Mouse (Mus musculus) hindbrain, embryonic 10.5 days (tissue): ENCODE measurements around the gene Camsap3. TPM values are rescaled to one million over a fixed set of nuclear protein-coding genes. Genes with fewer than 3 reads are reported as not detected.

Source experiments
- DNase-seq: peaks from one replicate; pipeline ENCODE4 v3.0.0-alpha.2; 2017; ENCODE audit warnings: low spot score
- H3K27ac ChIP-seq: fragments of 300-500 bp; sonication (generic); 2 replicates; pipeline ENCODE4 v1.5.1; 2016; ENCODE audit warnings: mild to moderate bottlenecking, moderate library complexity
- H3K27me3 ChIP-seq: fragments of 300-500 bp; sonication (generic); 2 replicates; pipeline ENCODE4 v1.6.1; 2016; ENCODE audit warnings: mild to moderate bottlenecking; ENCODE audit not compliant: poor library complexity, insufficient read depth, severe bottlenecking
- H3K36me3 ChIP-seq: fragments of 300-500 bp; sonication (generic); 2 replicates; pipeline ENCODE4 v1.6.1; 2016; ENCODE audit warnings: mild to moderate bottlenecking, moderate library complexity
- H3K4me1 ChIP-seq: fragments of 300-500 bp; sonication (generic); replicated peaks from 2 replicates; pipeline ENCODE4 v1.6.1; 2016; ENCODE audit warnings: mild to moderate bottlenecking
- H3K4me3 ChIP-seq: fragments of 300-500 bp; sonication (generic); 2 replicates; pipeline ENCODE4 v1.5.1; 2016; ENCODE audit warnings: mild to moderate bottlenecking, moderate library complexity
- H3K9me3 ChIP-seq: fragments of 300-500 bp; sonication (generic); 2 replicates; pipeline ENCODE4 v1.6.1; 2016; ENCODE audit warnings: mild to moderate bottlenecking, moderate library complexity
- WGBS: fragments of 180-500 bp; shearing (Covaris S2); methylation state at CpG from one replicate; pipeline ENCODE4 v1.1.7; 2016; 5-methylcytosine and 5-hydroxymethylcytosine counted together
- polyA plus RNA-seq: library from polyadenylated mRNA; unstranded; fragments of >200 nt; fragmentation: Nextera tagmentation; extraction: Ambion mirVana; gene quantifications from 2 replicates; pipeline ENCODE4 v1.2.1, GENCODE M21; 2016

Camsap3 gene
- 12.4 and 15.4 TPM in 2 replicates for polyA plus RNA-seq

DNA sequence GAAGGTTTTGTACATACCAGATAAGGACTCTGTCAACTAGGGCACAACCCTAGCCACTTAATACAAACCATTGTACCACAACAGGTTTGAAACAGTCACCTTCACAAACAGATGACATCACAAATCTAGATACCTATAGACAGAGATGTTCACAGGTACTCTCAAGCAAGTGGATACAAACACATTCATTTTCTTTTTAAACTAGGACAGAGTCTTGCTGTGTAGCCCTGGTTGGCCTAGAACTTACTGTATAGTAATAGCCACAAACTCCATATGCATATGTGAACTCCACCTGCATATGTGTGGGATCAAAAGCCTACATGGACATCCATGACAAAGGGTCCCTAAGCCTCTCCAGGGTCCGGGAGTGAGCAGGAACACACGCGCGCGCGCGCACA lies at the start of gene Camsap3:
TSS of gene Camsap3 (plus strand) at position 301 of the 398 bp plus-strand sequence.
- Histone ChIP-seq H3K36me3 (no peaks in the 10 kb centered on the region), H3K4me3 (peak within 1 kb of the TSS; percentile 70), H3K27me3 (peaks cover 16% of the 10 kb centered on the region), H3K9me3 (no peaks in the 10 kb centered on the region), H3K4me1 (peaks cover 14% of the 10 kb centered on the region), H3K27ac (peak within 1 kb of the TSS; percentile 88)
- 4% methylated on average over 7 of the region's 7 CpGs for WGBS
- DNase-seq, result no peak

DNA sequence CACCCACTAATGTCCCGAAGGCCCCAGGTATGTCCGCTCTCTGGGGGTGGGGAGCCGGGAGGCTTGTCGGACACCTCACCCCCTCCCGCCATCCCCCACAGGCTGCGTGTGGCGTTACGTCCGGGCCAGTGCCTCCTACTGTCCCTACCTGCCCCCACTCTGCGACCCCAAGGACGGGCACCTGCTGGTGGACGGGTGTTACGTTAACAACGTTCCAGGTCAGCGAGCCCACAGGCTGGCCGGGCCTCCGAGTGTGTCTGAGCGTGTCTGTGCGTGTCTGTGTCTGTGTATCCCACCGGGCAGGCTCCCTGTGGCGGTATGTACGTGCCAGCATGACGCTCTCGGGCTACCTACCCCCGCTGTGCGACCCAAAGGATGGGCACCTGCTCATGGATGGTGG lies 49.4 kb upstream of the Camsap3 start:
- no peak overlapping the region for H3K27ac ChIP-seq
- no peaks in the 10 kb centered on the region for H3K27me3 ChIP-seq
- no peak overlapping the region for H3K4me3 ChIP-seq
- no peak for DNase-seq
- 95% methylated on average over 26 of the region's 26 CpGs for WGBS
- H3K9me3 ChIP-seq, result no peaks in the 10 kb centered on the region
- H3K4me1 ChIP-seq, result no peaks in the 10 kb centered on the region
- H3K36me3 ChIP-seq, result peaks cover 71% of the 10 kb centered on the region

DNA sequence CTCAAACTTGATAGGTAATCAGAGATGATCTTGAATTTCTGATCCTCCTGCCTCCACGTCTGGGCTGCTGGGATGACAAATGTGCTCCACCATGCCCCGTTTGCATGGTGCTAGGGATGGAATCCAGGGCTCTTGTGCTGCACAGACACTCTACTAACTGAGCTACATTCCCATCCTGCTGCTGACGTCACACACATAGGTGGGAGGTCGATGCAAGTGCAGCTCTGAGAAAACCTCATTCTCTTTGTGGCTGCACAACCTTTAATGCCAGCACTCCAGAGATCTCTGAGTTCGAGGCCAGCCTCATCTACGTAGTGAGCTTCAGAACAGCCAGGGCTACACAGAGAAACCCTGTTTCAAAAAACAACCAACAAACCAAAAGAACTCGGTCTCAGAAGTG lies 47.9 kb upstream of the Camsap3 start:
- H3K27me3 ChIP-seq, result no peaks in the 10 kb centered on the region
- DNase-seq, result no peak
- no peak overlapping the region for H3K4me3 ChIP-seq
- peaks cover 78% of the 10 kb centered on the region for H3K36me3 ChIP-seq
- H3K27ac ChIP-seq, result no peak overlapping the region
- no peaks in the 10 kb centered on the region for H3K4me1 ChIP-seq
- WGBS, result 86% methylated on average over 7 of the region's 7 CpGs
- H3K9me3 ChIP-seq, result no peaks in the 10 kb centered on the region

DNA sequence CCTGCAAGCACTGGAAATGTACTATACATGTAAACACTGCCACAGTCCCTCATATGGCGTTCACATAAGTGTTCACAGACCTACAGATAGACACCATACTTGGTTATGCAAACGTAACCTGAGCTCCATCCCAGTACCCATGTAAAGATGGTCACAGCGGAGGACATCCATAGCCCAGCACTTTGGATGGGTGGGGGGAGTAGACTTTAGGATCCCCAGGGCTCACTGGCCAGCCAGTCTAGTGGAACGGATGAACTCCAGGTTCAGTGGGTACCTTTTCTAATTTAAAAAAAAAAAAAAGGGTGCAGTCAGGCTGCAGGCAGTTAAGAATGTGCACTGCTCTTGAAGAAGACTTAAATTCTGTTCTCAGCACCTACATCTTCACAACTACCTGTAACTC lies 47.0 kb upstream of the Camsap3 start:
- 87% methylated on average over 4 of the region's 4 CpGs for WGBS
- peaks cover 87% of the 10 kb centered on the region for H3K36me3 ChIP-seq

DNA sequence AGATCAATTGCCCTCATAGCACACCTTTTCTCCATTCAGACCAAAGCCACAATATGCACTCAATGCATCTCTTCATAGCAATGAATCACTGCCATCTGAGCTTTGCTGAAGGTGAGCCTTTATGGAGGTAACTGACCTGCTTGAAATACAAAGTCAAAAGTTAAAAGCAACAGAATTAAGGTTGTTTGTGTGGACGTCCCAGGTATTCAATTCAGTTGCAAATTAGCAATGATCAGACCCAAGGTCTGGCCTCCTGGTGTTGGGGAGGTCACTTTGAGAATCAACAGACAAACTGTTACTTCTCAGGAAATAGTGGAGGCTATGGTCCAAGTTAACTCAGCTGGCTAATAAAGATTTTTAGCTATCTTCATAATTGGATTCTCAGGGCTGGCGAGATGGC lies 40.6 kb upstream of the Camsap3 start:
- H3K9me3 ChIP-seq, result no peaks in the 10 kb centered on the region
- H3K27me3 ChIP-seq, result no peaks in the 10 kb centered on the region
- no peak for DNase-seq
- no peaks in the 10 kb centered on the region for H3K4me1 ChIP-seq
- no peak overlapping the region for H3K4me3 ChIP-seq
- peaks cover 41% of the 10 kb centered on the region for H3K36me3 ChIP-seq
- WGBS, result 89% methylated on average over 2 of the region's 2 CpGs
- H3K27ac ChIP-seq, result no peak overlapping the region

More for the DNA sequence above, 47.0 kb upstream of the Camsap3 start:
- no peaks in the 10 kb centered on the region for H3K9me3 ChIP-seq
- H3K4me1 ChIP-seq, result no peaks in the 10 kb centered on the region
- DNase-seq, result no peak
- H3K27ac ChIP-seq, result no peak overlapping the region
- H3K4me3 ChIP-seq, result no peak overlapping the region
- no peaks in the 10 kb centered on the region for H3K27me3 ChIP-seq

DNA sequence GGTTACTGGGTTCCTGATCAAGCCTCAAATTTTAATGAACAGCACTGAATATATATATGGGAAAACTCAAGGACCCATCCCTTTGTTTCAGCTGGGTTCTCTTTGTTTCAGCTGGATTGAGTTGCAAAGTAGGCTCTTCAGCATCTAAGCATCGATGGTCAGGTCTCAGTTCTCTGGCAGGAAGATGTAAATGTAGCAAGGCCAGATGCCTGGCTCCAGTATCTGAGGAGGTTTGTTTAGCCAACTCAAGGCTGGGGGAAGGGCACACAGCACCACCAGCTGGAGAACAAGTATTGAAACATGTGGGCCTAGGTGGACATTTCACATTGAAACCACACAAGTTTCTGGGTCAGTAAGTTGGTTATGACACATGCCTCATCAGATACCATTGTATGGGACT lies 34.9 kb upstream of the Camsap3 start:
- no peak for DNase-seq
- 85% methylated on average over 1 of the region's 1 CpGs for WGBS
- no peak overlapping the region for H3K4me3 ChIP-seq
- H3K36me3 ChIP-seq, result no peaks in the 10 kb centered on the region
- no peaks in the 10 kb centered on the region for H3K27me3 ChIP-seq
- H3K9me3 ChIP-seq, result no peaks in the 10 kb centered on the region
- no peak overlapping the region for H3K27ac ChIP-seq
- no peaks in the 10 kb centered on the region for H3K4me1 ChIP-seq

DNA sequence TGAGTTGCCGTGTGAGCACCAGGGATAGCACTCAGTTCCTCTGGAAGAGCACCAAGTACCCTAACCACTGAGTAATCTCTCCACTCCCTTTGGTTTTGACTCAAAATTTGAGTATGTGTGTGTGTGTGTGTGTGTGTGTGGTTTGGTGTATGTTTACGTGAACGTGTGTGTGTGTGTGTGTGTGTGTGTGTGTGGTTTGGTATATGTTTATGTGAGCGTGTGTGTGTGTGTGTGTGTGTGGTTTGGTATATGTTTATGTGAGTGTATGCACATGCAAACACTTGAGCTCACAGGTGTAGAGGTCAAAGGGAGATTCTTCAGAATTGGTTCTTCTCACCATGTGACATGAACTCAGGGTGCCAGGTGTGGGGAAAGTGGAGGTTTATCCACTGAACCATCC lies 31.0 kb upstream of the Camsap3 start:
- H3K27me3 ChIP-seq, result no peaks in the 10 kb centered on the region
- no peak overlapping the region for H3K4me3 ChIP-seq
- no peak for DNase-seq
- no peaks in the 10 kb centered on the region for H3K4me1 ChIP-seq
- no peak overlapping the region for H3K27ac ChIP-seq
- 53% methylated on average over 4 of the region's 4 CpGs for WGBS
- H3K9me3 ChIP-seq, result no peaks in the 10 kb centered on the region
- H3K36me3 ChIP-seq, result no peaks in the 10 kb centered on the region

DNA sequence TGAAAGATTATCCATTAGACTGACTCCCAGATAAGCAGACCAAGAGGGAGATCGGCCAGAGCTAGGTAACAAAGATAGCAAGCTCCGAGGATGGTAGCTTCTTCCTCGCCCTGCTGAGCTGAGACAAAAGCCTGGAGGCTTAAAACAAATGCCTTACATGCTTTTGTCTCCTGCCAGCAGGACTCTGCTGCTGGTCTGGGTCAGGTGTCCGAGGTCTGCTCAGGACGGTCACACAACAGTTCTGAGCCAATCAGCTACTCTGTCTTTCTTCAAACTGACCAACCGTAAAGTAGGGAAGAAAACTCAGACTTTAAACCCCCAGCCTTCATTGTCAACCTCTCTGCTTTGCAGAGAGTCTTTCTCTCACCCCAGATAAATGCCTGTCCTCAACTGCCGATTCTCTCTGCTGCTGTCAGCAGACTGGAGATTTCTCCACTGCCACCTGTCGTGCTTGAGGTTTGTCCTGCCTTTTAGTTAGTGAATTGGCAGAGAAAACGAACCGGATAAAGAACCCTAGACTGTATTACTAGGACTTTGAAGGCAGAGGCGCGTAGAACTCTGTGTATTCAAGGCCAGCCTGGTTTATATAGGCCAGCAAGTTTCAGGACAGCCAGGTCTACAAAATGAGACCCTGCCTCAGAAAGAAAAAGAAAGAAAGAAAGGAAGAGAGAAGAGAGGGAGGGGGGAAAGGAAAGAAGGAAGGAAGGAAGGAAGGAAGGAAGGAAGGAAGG lies 19.3 kb upstream of the Camsap3 start, which contains the start of gene C330021F23Rik:
TSS of gene C330021F23Rik (plus strand) at position 350 of the 731 bp plus-strand sequence.
- H3K27ac ChIP-seq, result peak within 1 kb of the TSS; percentile 89

DNA sequence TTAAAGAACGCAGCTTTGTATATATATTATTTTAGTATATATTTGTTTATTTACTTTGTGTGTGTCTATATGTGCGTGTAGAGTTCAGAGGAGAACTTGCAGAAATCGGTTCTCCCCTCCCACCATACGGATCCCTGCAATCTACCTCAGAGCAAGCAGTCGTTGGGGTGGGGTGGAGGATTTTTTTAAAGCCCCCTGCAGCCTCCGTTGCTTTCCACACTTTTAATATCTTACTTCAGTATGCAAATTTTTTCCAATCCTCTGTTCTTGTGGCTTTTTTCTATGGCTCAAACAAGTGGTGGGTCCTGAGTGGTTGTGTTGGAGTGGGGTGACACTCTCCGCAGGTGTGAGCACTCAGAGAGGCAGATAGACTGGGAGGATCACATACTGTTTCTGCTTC lies 18.7 kb upstream of the Camsap3 start:
- 5% methylated on average over 7 of the region's 7 CpGs for WGBS
- Histone ChIP-seq H3K9me3 (no peaks in the 10 kb centered on the region), H3K36me3 (0 out of 2 replicates have a peak, but pooled peaks cover 5% of the 10 kb centered on the region), H3K4me3 (peak overlapping the region; percentile 53), H3K27ac (peak overlapping the region; percentile 89), H3K27me3 (no peaks in the 10 kb centered on the region), H3K4me1 (peaks cover 23% of the 10 kb centered on the region)
- no peak for DNase-seq

More for the DNA sequence above, 19.3 kb upstream of the Camsap3 start, which contains the start of gene C330021F23Rik:
- no peaks in the 10 kb centered on the region for H3K9me3 ChIP-seq
- H3K4me1 ChIP-seq, result peaks cover 23% of the 10 kb centered on the region
- DNase-seq, result peak; percentile 61
- 0 out of 2 replicates have a peak, but pooled peaks cover 5% of the 10 kb centered on the region for H3K36me3 ChIP-seq
- WGBS, result 1% methylated on average over 12 of the region's 12 CpGs
- peak within 1 kb of the TSS; percentile 53 for H3K4me3 ChIP-seq
- no peaks in the 10 kb centered on the region for H3K27me3 ChIP-seq

DNA sequence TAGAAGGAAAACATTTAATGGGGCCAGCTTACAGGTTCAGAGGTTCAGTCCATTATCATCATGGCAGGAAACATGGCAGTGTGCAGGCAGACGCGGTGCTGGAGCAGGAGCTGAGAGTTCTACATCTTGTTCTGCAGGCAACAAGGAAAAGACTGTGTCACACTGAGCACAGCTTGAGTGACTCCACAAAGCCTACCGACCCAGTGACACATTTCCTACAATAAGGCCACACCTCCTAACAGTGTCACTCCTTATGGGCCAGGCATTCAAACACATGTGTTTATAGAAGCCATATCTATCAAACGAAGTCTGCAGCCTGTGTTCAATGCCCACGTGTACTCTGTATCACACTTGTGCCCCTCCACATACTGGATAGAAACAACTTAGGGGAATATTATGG lies 17.3 kb upstream of the Camsap3 start:
- Histone ChIP-seq H3K27ac (no peak overlapping the region), H3K4me3 (no peak overlapping the region), H3K4me1 (peaks cover 23% of the 10 kb centered on the region), H3K9me3 (no peaks in the 10 kb centered on the region), H3K27me3 (no peaks in the 10 kb centered on the region), H3K36me3 (0 out of 2 replicates have a peak, but pooled peaks cover 5% of the 10 kb centered on the region)
- WGBS, result 88% methylated on average over 5 of the region's 5 CpGs
- DNase-seq, result no peak

DNA sequence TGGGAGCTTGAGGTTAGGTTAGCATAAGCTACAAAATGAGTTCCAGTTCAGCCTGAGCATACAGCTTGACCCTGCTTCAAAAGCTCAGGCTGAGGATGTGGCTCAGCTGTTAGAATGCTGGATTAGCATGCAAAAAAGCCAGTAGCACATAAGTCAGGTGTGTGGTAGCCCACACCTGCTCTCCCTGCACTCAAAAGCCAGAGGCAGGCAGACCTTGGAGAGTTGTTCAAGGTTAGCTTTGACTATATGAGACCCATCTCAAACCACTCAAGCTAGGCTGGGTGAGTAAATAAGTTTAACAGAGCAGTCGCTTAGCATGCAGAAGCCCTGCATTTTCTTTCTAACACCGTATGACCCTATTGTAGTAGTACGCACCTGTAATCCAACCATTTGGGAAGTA lies 12.5 kb upstream of the Camsap3 start:
- Histone ChIP-seq H3K36me3 (0 out of 2 replicates have a peak, but pooled peaks cover 4% of the 10 kb centered on the region), H3K9me3 (no peaks in the 10 kb centered on the region), H3K27me3 (no peaks in the 10 kb centered on the region), H3K27ac (no peak overlapping the region), H3K4me3 (no peak overlapping the region), H3K4me1 (no peaks in the 10 kb centered on the region)
- no peak for DNase-seq
- 93% methylated on average over 3 of the region's 3 CpGs for WGBS

DNA sequence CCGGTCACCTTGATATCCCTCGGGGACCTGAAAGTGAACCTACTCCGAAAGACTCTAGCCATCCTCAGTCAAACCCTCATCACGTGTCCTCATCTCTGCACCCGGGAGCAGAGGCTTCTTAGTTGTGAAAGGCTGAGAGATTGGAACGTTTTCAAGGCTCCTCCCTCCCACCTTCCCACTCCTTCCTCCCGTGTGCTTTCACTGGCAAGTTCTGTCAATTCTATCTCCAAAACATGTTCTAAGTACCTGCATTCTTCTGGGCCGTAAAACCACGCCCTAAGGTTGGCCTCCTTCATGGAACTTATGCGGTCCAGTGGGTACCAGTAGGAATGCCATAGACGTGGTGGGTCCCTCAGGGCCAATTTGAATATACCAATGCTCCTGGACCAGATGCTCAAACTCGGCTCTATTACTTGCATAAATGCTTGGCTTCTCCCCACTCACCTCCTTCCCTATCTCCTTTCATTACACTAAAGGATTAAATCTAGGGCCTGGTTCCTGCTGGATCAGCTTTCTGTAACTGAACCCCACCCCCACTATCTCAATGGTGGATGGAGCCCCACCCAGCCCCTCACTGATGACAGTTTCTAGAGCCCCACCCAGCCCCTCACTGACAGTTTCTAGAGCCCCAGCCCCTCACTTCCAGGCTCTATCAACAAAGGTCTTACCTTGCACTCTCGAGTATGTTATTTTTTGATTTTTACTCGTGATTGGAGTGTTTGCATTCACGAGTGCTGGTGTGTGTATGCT lies 10.7 kb upstream of the Camsap3 start:
- no peak for DNase-seq
- Histone ChIP-seq H3K4me3 (no peak overlapping the region), H3K9me3 (no peaks in the 10 kb centered on the region), H3K27me3 (no peaks in the 10 kb centered on the region), H3K27ac (no peak overlapping the region), H3K36me3 (no peaks in the 10 kb centered on the region), H3K4me1 (no peaks in the 10 kb centered on the region)
- WGBS, result 80% methylated on average over 15 of the region's 15 CpGs
